Mouse (Mus musculus): ENCODE results near the gene Cab39l. TPM values are rescaled to one million over a fixed set of nuclear protein-coding genes. Genes with fewer than 3 reads are reported as not detected.

The Cab39l gene
- polyA plus RNA-seq, 1 experiment = 12.4 TPM

DNA sequence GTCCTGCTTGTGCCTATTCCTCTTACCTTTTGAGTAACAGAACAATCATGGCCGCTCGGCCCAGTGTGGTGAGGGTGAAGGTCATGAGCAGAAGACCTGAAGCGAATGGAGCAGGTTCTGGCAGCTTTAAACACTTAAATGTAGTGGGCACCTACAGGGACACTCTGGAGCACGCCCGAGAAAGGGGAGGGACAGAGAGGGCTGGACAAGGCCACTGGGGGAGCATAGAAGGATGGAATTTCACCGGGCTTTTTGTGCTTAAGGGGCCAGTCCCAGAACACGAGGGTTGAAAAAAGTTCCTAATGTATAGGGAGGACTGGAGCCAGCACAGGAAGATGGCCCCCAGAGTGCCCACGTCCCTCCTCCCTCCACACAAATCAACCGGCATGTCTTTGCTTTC, 193.2 kb downstream of the Cab39l start:
- no peak for DNase-seq (ENCODE audit: low read depth)
- TF ChIP-seq POLR2A (IDR thresholded peaks at IDR 0.05; ENCODE audit: borderline replicate concordance, extremely low read depth, insufficient read depth, insufficient read length, poor library complexity, severe bottlenecking) = no peak
- TF ChIP-seq CTCF (IDR thresholded peaks at IDR 0.05; ENCODE audit: borderline replicate concordance, extremely low read depth, insufficient read depth, insufficient read length) = no peak

Other genes starting within 250 kb of the Cab39l start
- gene Rcbtb1, start 239.8 kb upstream of the Cab39l start, polyA plus RNA-seq (2012; rRNA removed) = 57.1 and 57.7 TPM in 2 replicates
- gene Gm6904, start 180.8 kb upstream of the Cab39l start, polyA plus RNA-seq (2012; rRNA removed) = not detected in 2 replicates
- not detected in 2 replicates for gene Phf11a, start 143.4 kb upstream of the Cab39l start, polyA plus RNA-seq (2012; rRNA removed)
- gene Phf11b, start 99.6 kb upstream of the Cab39l start, polyA plus RNA-seq (2012; rRNA removed) = 0.05 and 0.08 TPM in 2 replicates
- gene Phf11d, start 75.5 kb upstream of the Cab39l start, polyA plus RNA-seq (2012; rRNA removed) = 0.29 and 0.32 TPM in 2 replicates
- 0.92 and 1.1 TPM in 2 replicates for gene Phf11c, start 45.6 kb upstream of the Cab39l start, polyA plus RNA-seq (2012; rRNA removed)
- 5.1 and 5.4 TPM in 2 replicates for gene Setdb2, start 88 bp upstream of the Cab39l start, polyA plus RNA-seq (2012; rRNA removed)
- 12.8 and 15.5 TPM in 2 replicates for gene Cdadc1, start 157.0 kb downstream of the Cab39l start, polyA plus RNA-seq (2012; rRNA removed)
- gene Shisa2, start 184.3 kb downstream of the Cab39l start, polyA plus RNA-seq (2012; rRNA removed) = 12.2 and 20.9 TPM in 2 replicates